Comparison of ENCODE assay signal across 20 mouse cellular contexts in genomic region chr10:96067347-96067746, GRCm38 (mm10).
A peak's percentile ranks its signal among the peaks of the same experiment; 100 is the strongest.
DNase-seq lines count a peak whose midpoint lies in the region; ATAC-seq lines count a peak whose summit lies in the region.
"Had no signal": no experiment of that assay in that cellular context is flagged by ENCODE, and none has a peak within 500 bp of the region (broad histone marks: within the 10 kb centered on the region; RNA-seq: fewer than 3 reads in every experiment).

No protein-coding gene starts in this region.

- peak; percentile 13 to 19 for DNase-seq in frontal cortex, postnatal 36 days (ENCODE audit: low spot score in 2 of 2)
- no peak for DNase-seq in frontal cortex, postnatal 14 days (ENCODE audit: low spot score in 2 of 2)
- DNase-seq in left cerebral cortex, adult 11 months (ENCODE audit: low spot score) = peak; percentile 23
- DNase-seq in left cerebral cortex, postnatal 36 days (ENCODE audit: low spot score in 2 of 2) = no peak
- DNase-seq in ovary, adult 18-20 months (ENCODE audit: low spot score) = no peak
- DNase-seq: adrenal gland, postnatal 14 days; cerebellum, adult 18-20 months; cerebellum, adult 9-11 months; cerebellum, postnatal 36 days; forebrain, postnatal 0 days; gastrocnemius, postnatal 36 days; heart, adult 18-20 months; heart, postnatal 10 days; heart, postnatal 4 days had no signal

- peak; percentile 55 for ATAC-seq in granulocyte monocyte progenitor cell, adult 5-6 weeks (replicated peaks; ENCODE audit: poor library complexity, severe bottlenecking)
- peak; percentile 58; the same call in 1 of the 2 replicates for ATAC-seq in neutrophil, adult 5-6 weeks (ENCODE audit: extremely low read depth, insufficient number of reproducible peaks, low FRiP score, poor library complexity, severe bottlenecking)
- ATAC-seq: activated CD4-positive, CD25-positive, alpha-beta regulatory T cell, adult 4 months; forebrain, embryonic 13.5 days; forebrain, postnatal 0 days; hindbrain, postnatal 0 days; Patski had no signal

- intact Hi-C loops in left cerebral cortex, postnatal 36 days (cut with DNase I) = no loop called here

Comparison
In these comparisons a context has a peak if more than half of its experiments do, and no peak if none do; other contexts are left out.
1. DNase-seq: peak in frontal cortex, postnatal 36 days (2 of 2) and left cerebral cortex, adult 11 months (single experiment); none in frontal cortex, postnatal 14 days (0 of 2), left cerebral cortex, postnatal 36 days (0 of 2) and ovary, adult 18-20 months (single experiment).